Mouse (Mus musculus) ES-Bruce4 (cell line): ENCODE results near the gene Rps15a. TPM values are rescaled to one million over a fixed set of nuclear protein-coding genes. Genes with fewer than 3 reads are reported as not detected.

Experiments used
- H3K27ac ChIP-seq: 2 replicates; pipeline ENCODE4 v1.5.1; 2012; ENCODE audit warnings: low read length, inconsistent platforms; ENCODE audit not compliant: insufficient read depth
- H3K27me3 ChIP-seq: 2 replicates; pipeline ENCODE4 v1.6.1; 2012; ENCODE audit warnings: mild to moderate bottlenecking, low read length, inconsistent platforms; ENCODE audit not compliant: control insufficient read depth, poor library complexity, insufficient read depth, severe bottlenecking
- H3K36me3 ChIP-seq: 2 replicates; pipeline ENCODE4 v1.6.1; 2012; ENCODE audit warnings: inconsistent platforms, mild to moderate bottlenecking, low read length, moderate library complexity; ENCODE audit not compliant: control insufficient read depth, poor library complexity, insufficient read depth, severe bottlenecking
- H3K4me1 ChIP-seq: one replicate; pipeline ENCODE4 v1.8.1; 2011; ENCODE audit warnings: low read length; ENCODE audit not compliant: control insufficient read depth, insufficient read depth
- H3K4me3 ChIP-seq: 2 replicates; pipeline ENCODE4 v1.5.1; 2011; ENCODE audit warnings: low read depth, mild to moderate bottlenecking, low read length
- H3K9ac ChIP-seq: 2 replicates; pipeline ENCODE4 v1.6.1; 2012; ENCODE audit warnings: low read depth, mild to moderate bottlenecking, inconsistent platforms; ENCODE audit not compliant: poor library complexity, severe bottlenecking
- H3K9me3 ChIP-seq: replicated peaks from 2 replicates; pipeline ENCODE4 v1.6.1; 2012; ENCODE audit warnings: mild to moderate bottlenecking, low read length, inconsistent platforms; ENCODE audit not compliant: control insufficient read depth, poor library complexity, insufficient read depth, severe bottlenecking
- CTCF ChIP-seq: IDR thresholded peaks from one replicate; pipeline ENCODE4 v1.8.1; 2011; ENCODE audit warnings: low read depth, low read length
- EP300 ChIP-seq: IDR thresholded peaks from 2 replicates; pipeline ENCODE4 v1.6.1; 2011; ENCODE audit warnings: low read depth, low read length; ENCODE audit not compliant: insufficient read depth
- POLR2A ChIP-seq: IDR thresholded peaks from one replicate; pipeline ENCODE4 v1.8.1; 2011; ENCODE audit warnings: low read length; ENCODE audit not compliant: insufficient read depth
- polyA plus RNA-seq: library from polyadenylated mRNA; stranded (reverse); fragments of >200 nt; gene quantifications from 2 replicates; pipeline ENCODE4 v1.2.4, GENCODE M21; 2011; ENCODE audit warnings: low read depth; ENCODE audit not compliant: missing spikeins, insufficient read depth, insufficient read length

Gene Rps15a
- polyA plus RNA-seq, 1 experiment: 2,841 TPM

DNA sequence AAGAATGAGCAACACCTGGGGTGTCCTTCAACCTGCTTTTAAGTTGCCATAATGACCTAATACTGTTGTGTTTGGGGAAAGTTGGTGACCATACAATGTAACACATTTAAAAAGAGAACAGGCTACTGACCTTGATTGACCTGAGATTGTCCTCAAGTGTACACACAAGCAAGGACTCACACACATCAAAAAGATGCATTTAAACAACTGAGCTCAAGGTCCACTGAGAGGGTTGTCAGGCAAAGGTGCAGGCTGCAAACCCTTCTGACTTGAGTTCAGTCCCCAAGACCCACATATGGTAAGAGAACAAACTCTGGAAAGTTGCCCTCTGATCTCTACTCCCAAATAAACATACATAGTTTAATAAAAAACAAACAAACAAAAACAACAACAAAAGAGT is 9.7 kb upstream of the Rps15a start:
- no peak overlapping the region for H3K27ac ChIP-seq
- H3K27me3 ChIP-seq: no peaks in the 10 kb centered on the region
- H3K9me3 ChIP-seq: no peaks in the 10 kb centered on the region
- H3K36me3 ChIP-seq: peaks cover 44% of the 10 kb centered on the region
- no peak overlapping the region for H3K9ac ChIP-seq
- no peak overlapping the region for H3K4me3 ChIP-seq
- TF ChIP-seq EP300 (no peak), POLR2A (no peak), CTCF (no peak)
- peaks cover 2% of the 10 kb centered on the region for H3K4me1 ChIP-seq

DNA sequence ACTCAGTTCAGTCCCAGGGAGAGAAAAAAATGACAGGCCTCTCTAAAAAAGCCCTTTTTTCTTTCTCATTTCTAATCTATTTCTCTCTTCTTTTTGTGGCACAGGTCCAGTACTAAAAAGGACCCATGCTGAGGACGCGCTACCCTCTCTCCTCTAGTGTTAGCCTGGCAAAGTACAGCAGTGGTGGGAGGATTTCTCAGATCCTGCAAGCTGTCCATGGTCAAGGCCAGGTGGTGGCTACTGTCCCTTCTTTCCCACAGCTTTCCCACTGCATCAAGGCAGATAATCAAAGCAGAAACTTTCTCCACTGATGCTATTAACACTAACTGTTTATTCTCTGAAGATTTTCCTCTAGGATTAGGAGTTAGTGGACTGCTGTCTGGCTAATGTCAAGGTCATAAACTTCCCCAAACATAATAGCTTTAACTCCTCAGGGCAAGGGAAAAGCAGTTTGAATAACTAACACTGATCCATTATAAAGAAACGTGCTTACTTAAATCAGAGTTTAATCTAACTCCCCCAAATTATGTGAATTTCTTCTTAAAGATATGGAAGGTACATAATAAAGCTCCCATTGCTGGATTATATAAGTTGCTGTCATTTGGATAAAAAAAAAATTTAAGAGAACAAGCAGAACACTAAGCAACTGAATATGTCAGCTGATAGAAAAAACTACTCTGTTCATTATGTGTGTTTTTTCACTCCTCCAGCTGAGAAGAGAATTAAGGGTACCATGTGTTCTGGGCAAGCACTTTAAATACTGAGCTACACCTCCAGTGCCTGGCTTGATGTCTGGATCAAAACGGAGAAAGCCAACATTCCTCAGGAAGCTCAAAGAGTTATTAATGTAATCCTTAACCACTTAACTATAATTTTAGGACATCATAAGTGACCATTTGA is 7.8 kb upstream of the Rps15a start:
- Histone ChIP-seq H3K4me1 (peaks cover 2% of the 10 kb centered on the region), H3K27ac (no peak overlapping the region), H3K4me3 (no peak overlapping the region), H3K9me3 (no peaks in the 10 kb centered on the region), H3K9ac (no peak overlapping the region), H3K36me3 (peaks cover 58% of the 10 kb centered on the region), H3K27me3 (no peaks in the 10 kb centered on the region)
- TF ChIP-seq CTCF (no peak), EP300 (no peak), POLR2A (no peak)

DNA sequence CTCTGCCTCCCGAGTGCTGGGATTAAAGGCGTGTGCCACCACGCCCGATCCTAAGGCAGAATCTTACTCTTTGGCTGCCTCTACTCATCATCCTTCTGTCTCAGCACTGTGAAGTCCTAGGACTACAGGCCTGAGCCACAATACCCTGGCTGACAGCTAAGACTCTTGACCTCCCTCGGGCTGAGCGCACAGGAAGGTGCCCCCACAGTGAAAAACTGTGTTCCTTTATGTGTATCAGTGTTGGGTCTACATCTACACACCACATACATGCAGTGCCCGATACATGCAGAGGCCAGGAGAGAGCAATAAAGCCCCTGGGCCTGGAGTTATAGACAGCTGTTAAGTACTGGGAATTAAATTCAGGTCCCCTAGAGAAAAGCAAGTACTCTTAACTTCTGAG is 6.2 kb upstream of the Rps15a start:
- Histone ChIP-seq H3K27ac (no peak overlapping the region), H3K36me3 (peaks cover 61% of the 10 kb centered on the region), H3K4me1 (peaks cover 2% of the 10 kb centered on the region), H3K4me3 (no peak overlapping the region), H3K9ac (no peak overlapping the region), H3K27me3 (no peaks in the 10 kb centered on the region), H3K9me3 (no peaks in the 10 kb centered on the region)
- TF ChIP-seq POLR2A (no peak), CTCF (no peak), EP300 (no peak)

DNA sequence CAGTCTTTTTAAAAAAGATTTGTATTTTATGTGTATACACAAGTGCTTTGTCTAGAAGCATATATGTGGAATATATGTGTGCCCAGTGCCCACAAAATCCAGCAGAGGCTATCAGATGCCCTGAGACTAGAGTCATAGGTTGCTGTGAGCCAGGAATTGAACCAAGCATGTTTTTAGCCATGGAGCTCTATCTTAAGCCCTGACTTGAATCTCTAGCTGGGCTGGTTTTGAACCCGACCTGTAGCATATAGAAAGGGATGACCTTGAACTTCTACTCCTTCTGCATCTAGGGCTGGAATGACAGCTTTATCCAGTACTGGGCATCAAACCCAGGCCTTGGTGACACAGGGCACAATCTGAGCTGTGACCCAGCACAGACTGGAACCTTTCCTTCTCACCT is 4.7 kb upstream of the Rps15a start:
- Histone ChIP-seq H3K9me3 (no peaks in the 10 kb centered on the region), H3K36me3 (peaks cover 47% of the 10 kb centered on the region), H3K9ac (no peak overlapping the region), H3K4me3 (no peak overlapping the region), H3K27ac (no peak overlapping the region), H3K4me1 (peaks cover 2% of the 10 kb centered on the region), H3K27me3 (no peaks in the 10 kb centered on the region)
- TF ChIP-seq EP300 (no peak), CTCF (no peak), POLR2A (no peak)

DNA sequence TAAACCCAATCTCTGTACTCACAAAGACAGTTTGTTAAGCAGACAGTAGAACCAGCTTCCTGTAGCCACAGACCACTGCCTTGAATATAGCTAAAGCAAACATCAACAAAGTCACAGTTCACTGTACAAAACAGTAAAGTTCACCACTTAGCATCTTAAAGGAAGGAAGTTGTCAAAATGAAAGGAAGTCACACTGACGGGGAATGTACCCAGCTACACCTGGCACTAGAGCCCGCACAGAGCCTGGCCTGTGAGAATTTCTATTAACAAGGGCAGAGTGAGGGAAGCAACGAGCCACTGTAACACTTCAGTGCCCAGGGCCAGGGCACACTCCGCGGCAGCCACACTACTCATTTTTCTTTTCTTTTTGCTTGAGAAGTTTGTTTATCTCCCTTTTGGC is 4.0 kb upstream of the Rps15a start:
- no peak overlapping the region for H3K4me3 ChIP-seq
- peaks cover 49% of the 10 kb centered on the region for H3K36me3 ChIP-seq
- H3K27ac ChIP-seq: peak overlapping the region; percentile 73; the same call in 1 of the 2 replicates
- H3K27me3 ChIP-seq: no peaks in the 10 kb centered on the region
- TF ChIP-seq POLR2A (no peak), CTCF (no peak), EP300 (no peak)
- H3K4me1 ChIP-seq: peaks cover 2% of the 10 kb centered on the region
- H3K9me3 ChIP-seq: no peaks in the 10 kb centered on the region
- H3K9ac ChIP-seq: no peak overlapping the region

DNA sequence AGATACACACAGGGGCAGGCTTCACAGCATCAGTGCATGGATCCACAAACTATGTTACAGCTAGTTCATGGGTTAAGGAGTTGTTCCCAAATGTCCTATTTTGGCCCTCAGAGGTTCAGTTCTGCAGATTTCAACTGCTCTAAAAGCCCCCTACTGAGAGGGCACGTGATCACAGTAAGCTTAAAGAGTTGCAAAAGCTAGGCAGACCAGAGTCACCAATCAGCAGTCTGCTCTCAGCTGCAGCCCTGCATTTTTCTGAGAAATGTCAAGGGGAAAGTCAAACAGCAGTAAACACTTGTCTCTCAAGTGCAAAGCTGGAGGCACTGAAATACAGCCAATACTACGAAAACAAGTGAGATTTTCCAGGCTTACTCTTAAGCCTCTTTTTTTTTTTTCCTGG is 3.2 kb upstream of the Rps15a start:
- no peaks in the 10 kb centered on the region for H3K9me3 ChIP-seq
- no peaks in the 10 kb centered on the region for H3K27me3 ChIP-seq
- H3K4me1 ChIP-seq: peaks cover 2% of the 10 kb centered on the region
- peaks cover 51% of the 10 kb centered on the region for H3K36me3 ChIP-seq
- H3K27ac ChIP-seq: peak overlapping the region; percentile 93
- H3K9ac ChIP-seq: no peak overlapping the region
- H3K4me3 ChIP-seq: no peak overlapping the region
- TF ChIP-seq POLR2A: no peak
- no peak for TF ChIP-seq CTCF
- TF ChIP-seq EP300: no peak
